Mouse (Mus musculus) kidney, postnatal 25 days (tissue): Measurements from ENCODE around the gene Itga11.

Experiments
- DNase-seq, 2 experiments: peaks; one replicate each; pipeline ENCODE4 v3.0.0; 2021; ENCODE audit warnings: mixed read lengths in 2 of 2

Gene Itga11

GRCm38 (mm10) chr9:62768361-62768760, 90.7 kb downstream of the Itga11 start:
- DNase-seq: no peak

GRCm38 (mm10) chr9:62772746-62773145, 95.1 kb downstream of the Itga11 start:
- DNase-seq: no peak

- DNase-seq: no peak
These were observed 97.8 kb downstream of the Itga11 start for GRCm38 (mm10) chr9:62775464-62775863.

DNA sequence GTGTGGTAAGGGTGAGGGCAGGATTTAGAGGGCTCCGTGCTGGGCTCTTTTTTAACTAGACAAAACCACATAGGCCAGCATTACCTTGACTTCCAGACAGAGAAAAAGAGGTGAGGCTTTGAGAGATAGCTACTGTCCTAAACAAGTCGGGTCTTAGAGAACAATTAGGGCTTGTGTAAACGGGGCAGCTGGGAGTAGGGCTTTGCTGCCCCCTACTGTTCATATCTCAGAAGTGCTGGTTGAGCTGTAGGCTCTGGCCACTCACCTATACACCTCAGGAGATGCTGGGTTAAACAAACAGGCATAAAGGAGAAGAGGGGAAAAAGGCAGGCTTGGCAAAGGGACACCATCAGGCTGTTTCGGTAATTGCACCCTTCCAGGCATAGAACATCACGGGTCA, 99.8 kb downstream of the Itga11 start:
- peak in 1 of 2 experiments; percentile 71 for DNase-seq

DNA sequence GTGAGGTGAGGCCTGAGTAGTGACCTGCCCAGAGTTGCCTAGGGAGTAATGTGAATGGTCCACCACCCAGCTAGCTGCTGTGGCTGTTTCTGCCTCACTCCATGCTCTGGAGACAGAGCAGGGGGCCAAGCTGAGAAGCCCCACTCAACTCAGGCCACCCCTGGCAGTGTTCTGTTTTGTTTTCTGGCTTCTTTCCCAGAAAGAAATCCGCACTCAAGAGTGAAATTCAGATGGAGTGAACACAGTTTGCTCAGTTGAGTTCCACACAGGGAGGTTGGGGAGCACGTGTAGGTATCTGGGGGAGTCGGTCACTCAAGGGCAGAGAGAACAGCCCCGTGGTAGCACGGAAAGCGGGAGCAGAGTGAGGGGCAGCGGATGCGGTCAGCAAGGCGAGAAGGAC, 101.1 kb downstream of the Itga11 start:
- DNase-seq: no peak

GRCm38 (mm10) chr9:62781965-62782364, 104.3 kb downstream of the Itga11 start:
- DNase-seq: peak; percentile 33 to 70

DNA sequence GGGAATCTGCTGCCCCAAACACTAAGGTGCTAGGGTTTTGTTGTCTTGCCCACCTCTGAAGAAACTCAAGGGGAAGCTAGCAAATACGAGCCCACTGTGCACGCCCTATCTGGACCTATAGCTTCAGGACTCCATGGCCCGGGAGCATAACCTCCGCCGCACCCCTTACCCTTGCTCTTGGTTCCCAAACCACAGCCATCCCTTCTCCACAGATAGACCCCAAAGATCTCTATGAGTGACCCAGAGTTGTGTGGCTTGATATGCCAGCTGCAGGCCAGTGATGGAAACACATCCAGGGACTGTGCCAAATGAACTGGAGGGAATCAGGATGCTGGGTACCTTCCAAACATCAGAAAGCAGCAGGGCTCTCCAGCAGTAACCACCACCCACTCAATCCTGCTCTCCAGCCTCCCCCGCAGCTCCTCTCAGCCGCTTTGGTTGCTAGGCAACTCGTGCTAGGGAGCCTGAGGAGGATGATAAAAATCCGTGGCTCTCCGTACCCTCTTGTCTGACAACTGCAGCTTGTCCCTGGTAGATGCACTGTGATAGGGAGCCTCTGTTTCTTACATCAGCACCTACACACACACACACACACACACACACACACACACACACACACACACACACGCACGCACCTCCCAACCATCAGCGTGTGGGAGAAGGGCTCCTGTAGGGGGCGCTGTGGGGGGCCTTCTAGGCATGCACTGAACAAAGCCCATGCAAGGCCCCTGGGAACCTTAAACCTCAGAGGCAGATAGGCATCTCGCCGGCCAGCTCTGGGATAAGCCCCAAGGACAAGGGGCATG, 105.6 kb downstream of the Itga11 start:
- peak in 1 of 2 experiments; percentile 16 for DNase-seq

- DNase-seq: no peak
These were observed 106.6 kb downstream of the Itga11 start for GRCm38 (mm10) chr9:62784233-62784632.

DNA sequence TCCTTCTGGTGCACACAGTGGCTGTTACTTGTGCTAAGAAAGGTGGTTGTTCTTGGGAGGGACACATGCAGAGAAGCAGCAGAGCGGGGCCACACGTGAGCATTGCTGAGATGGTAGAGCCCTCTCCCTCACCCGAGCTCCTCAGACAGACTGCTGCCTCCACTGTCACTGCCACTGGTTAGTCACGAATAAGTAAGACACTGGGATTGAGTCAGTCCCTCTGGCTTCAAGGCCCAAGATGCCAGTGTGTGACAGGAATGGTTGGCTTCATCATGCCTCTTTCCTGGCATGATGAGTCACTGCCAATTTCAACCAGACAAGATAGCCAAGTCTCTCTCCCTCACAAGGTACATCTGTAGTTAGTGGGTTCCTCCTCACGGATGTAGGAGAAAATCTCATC, 109.1 kb downstream of the Itga11 start:
- no peak for DNase-seq

GRCm38 (mm10) chr9:62789856-62790255, 112.2 kb downstream of the Itga11 start:
- DNase-seq: no peak

GRCm38 (mm10) chr9:62799218-62799617, 121.6 kb downstream of the Itga11 start:
- peak in 1 of 2 experiments; percentile 0 for DNase-seq

DNA sequence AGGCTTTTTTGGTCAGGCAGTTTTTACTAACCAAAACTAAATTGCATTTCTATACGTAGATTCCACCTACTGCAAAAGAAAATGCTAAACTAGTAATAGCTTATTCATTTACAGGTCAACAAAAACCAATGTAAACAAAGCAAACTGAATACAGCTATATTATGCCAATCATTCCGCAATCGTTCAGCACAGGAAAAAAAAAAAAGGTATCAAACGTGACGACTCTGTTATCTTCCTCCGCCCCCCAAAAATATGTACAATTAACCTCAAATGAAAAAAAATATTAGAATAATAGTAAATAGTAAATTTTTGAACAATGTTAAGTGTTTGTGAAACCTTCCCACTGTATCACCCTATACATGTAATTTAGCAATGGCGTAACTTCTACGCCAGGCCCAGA, 132.5 kb downstream of the Itga11 start:
- DNase-seq: no peak

DNA sequence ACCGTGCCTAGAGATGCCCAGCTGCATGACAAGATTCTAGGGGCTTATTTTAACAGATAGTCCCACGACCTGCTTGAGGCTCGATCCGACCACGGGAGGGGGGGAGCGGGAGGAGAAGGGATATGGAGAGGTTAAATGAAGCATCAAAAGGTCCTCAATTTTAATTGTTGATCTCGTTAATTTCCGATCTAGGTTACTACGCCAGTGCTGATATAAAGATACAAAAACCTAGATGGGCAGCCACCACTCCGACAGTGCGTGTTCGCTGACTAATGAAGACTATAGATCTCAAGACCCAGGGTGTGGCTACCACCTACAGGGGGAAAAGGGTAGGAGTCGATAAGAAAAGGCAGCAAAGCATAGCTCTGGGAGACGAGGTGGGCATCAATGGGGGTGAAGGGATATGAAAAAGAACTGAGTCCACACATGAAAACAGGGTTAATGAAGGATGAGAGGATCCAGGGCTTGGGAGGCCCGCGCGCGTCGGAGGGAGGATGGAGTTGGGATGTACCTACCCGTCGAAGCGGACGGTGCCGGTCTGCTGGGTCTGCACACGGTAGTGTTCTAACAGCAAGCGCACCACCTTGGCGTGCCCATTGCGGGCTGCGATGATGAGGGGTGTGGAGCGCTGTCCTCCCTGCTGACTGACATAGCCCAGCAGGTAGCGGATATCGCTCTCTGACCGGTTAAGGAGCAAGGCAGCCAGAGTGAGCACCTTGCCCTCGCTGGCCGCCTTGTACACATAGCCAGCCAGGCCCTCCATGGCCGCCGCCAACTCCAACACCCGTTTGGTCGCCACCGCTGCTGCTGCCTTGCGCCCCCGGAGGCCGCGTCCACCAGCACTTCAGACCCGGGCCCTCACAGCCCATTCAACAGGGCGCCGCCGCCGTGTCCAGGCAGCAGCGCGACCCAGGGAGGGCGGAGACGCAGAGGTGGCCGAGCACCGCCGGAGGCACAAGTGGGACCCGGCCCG, 133.2 kb downstream of the Itga11 start:
- DNase-seq: no peak

GRCm38 (mm10) chr9:62811516-62812121, 134.0 kb downstream of the Itga11 start, which contains the start of gene Fem1b:
Fem1b (minus strand) TSS chr9:62811934.
- peak; percentile 91 to 95 for DNase-seq

GRCm38 (mm10) chr9:62812216-62813049, 134.8 kb downstream of the Itga11 start:
- no peak for DNase-seq

DNA sequence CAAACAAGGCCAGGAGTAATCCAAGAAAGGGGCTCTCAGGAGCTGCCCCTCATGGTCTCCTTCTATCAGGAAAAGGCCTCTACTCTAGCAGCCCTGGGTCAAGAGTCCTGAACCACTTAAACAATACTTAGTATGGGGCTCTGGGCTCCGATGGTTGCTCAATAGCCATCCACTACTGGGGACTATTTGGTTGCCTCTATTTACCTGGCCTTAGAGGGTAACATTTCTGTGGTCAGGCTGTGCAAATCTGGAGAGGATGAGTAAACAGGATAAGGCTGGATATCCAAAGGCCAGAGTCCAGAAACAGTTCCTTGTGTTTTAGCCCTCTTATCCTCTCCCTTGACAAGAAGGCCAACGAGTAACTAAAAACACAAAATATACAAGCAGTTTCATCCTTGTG, 137.1 kb downstream of the Itga11 start:
- DNase-seq: no peak

DNA sequence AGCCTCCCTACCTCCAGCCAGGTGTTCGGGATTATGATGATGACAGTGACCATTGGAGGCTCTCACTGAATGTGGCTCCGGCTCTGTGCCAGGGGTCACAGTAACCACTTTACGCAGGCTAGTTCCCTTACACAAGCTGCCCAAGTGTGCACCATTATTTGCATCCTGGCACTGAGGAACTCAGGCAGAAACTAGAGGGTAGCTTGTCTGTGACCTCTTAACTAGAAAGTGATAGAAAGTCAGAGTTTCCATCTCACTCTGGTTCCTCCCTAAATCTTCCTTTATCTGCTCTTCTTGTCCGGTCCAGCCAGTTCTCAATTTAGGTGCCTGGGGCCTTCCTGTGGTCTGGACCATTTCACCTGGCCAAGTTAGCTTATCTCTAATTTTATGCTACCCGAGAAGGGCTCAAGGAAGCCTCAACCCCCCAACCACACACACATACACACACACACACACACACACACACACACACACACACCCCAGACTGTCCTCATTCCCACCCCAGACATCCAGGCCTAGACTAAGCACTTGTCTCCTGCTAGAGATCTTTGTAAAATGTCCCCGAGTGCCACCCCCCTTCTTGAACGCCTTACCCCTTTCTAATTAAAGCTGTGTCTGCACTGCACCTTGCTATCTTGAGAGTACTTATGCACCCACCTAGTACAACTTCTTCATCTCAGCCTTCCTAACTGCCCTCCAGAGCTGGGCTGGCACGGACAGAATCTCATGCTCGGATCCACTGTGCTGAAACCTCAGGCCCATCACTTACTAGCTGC, 138.9 kb downstream of the Itga11 start:
- DNase-seq: no peak

DNA sequence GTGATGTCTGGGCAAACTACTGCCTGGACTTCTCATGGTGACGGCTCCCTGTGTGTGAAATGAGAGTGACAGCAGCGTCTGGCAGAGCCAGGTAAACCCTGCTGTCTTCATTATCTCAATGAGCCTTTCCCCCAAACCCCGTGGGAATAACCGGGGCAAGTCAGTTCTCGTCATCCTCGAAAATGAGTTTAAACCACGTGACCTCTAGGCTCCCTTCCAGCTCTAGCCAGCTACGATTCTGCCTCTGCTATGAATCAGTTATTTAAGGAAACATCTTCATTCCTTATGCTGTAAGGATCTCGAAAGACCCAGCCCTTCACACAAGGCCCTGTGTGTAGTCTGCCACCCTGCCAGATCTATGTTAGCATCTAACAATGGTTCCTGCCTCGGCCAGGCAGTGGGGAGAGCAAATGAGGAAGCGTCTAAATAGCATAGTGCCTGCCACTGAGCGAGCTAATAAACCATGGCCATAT, 139.5 kb downstream of the Itga11 start:
- peak; percentile 16 to 32 for DNase-seq

- DNase-seq: peak; percentile 33 to 35
These were observed 140.4 kb downstream of the Itga11 start for GRCm38 (mm10) chr9:62817828-62818614.

- no peak for DNase-seq
These were observed 141.9 kb downstream of the Itga11 start for GRCm38 (mm10) chr9:62819494-62819893.
